Mouse (Mus musculus) heart, embryonic 13.5 days (tissue): Measurements from ENCODE around the gene Ccdc142. TPM values are rescaled to one million over a fixed set of nuclear protein-coding genes. Genes with fewer than 3 reads are reported as not detected.

Source experiments
- ATAC-seq: fragments of 200-750 bp; cut with Nextera tagmentation; 2 replicates; pipeline ENCODE4 v1.8.0; 2017; ENCODE audit warnings: moderate TSS enrichment; ENCODE audit not compliant: insufficient number of reproducible peaks, low FRiP score, low TSS enrichment; ENCODE audit errors: extremely low read depth
- H3K27ac ChIP-seq: fragments of 300-500 bp; sonication (generic); replicated peaks from 2 replicates; pipeline ENCODE4 v1.5.1; 2015; ENCODE audit warnings: moderate library complexity, mild to moderate bottlenecking, inconsistent platforms
- H3K27me3 ChIP-seq: fragments of 300-500 bp; sonication (generic); replicated peaks from 2 replicates; pipeline ENCODE4 v1.6.1; 2015; ENCODE audit warnings: mild to moderate bottlenecking, inconsistent platforms
- H3K36me3 ChIP-seq: fragments of 300-500 bp; sonication (generic); 2 replicates; pipeline ENCODE4 v1.6.1; 2015; ENCODE audit warnings: mild to moderate bottlenecking, inconsistent platforms
- H3K4me1 ChIP-seq: fragments of 300-500 bp; sonication (generic); 2 replicates; pipeline ENCODE4 v1.6.1; 2015; ENCODE audit warnings: inconsistent platforms
- H3K4me2 ChIP-seq: fragments of 300-500 bp; sonication (generic); 2 replicates; pipeline ENCODE4 v1.6.1; 2015; ENCODE audit warnings: inconsistent platforms, mild to moderate bottlenecking, moderate library complexity
- H3K4me3 ChIP-seq: fragments of 300-500 bp; sonication (generic); 2 replicates; pipeline ENCODE4 v1.5.1; 2015; ENCODE audit warnings: moderate library complexity, mild to moderate bottlenecking, inconsistent platforms
- H3K9ac ChIP-seq: fragments of 300-500 bp; sonication (generic); 2 replicates; pipeline ENCODE4 v1.6.1; 2015; ENCODE audit warnings: inconsistent platforms, mild to moderate bottlenecking, moderate library complexity
- H3K9me3 ChIP-seq: fragments of 300-500 bp; sonication (generic); 2 replicates; pipeline ENCODE4 v1.6.1; 2016; ENCODE audit warnings: inconsistent platforms
- WGBS: fragments of 180-500 bp; shearing (Covaris S2); methylation state at CpG from one replicate; pipeline ENCODE4 v1.1.7; 2015; ENCODE audit warnings: mixed read lengths; 5-methylcytosine and 5-hydroxymethylcytosine counted together
- polyA plus RNA-seq: library from polyadenylated mRNA; unstranded; fragments of >200 nt; fragmentation: Nextera tagmentation; extraction: Ambion mirVana; gene quantifications from 2 replicates; pipeline ENCODE4 v1.2.1, GENCODE M21; 2015

Ccdc142 gene
- polyA plus RNA-seq, 1 experiment from 2014 or later = 1.5 TPM

- Histone ChIP-seq H3K4me3 (peak overlapping the region; percentile 43), H3K27ac (no peak overlapping the region), H3K4me1 (peaks cover 28% of the 10 kb centered on the region), H3K9me3 (no peaks in the 10 kb centered on the region), H3K9ac (no peak overlapping the region), H3K27me3 (peaks cover 100% of the 10 kb centered on the region), H3K36me3 (no peaks in the 10 kb centered on the region), H3K4me2 (peak overlapping the region; percentile 61)
- ATAC-seq = no peak
- WGBS = 3% methylated on average over 67 of the region's 69 CpGs
Measured at GRCm38 (mm10) chr6:83069488-83070246, 31.7 kb upstream of the Ccdc142 start.

GRCm38 (mm10) chr6:83070247-83070310, 31.3 kb upstream of the Ccdc142 start, which contains the start of gene Tlx2:
Gene Tlx2 (minus strand): TSS chr6:83070293.
- no peaks in the 10 kb centered on the region for H3K36me3 ChIP-seq
- no peak for ATAC-seq
- no peak within 1 kb of the TSS for H3K27ac ChIP-seq
- 0 out of 2 replicates have a peak within 1 kb of the TSS, but pooled peaks have one; percentile 40 for H3K9ac ChIP-seq
- H3K4me1 ChIP-seq = peaks cover 28% of the 10 kb centered on the region
- H3K9me3 ChIP-seq = no peaks in the 10 kb centered on the region
- H3K4me2 ChIP-seq = peak within 1 kb of the TSS; percentile 61
- peak within 1 kb of the TSS; percentile 43 for H3K4me3 ChIP-seq
- 0% methylated on average over 10 of the region's 10 CpGs for WGBS
- H3K27me3 ChIP-seq = peaks cover 100% of the 10 kb centered on the region

- Histone ChIP-seq H3K27me3 (peaks cover 100% of the 10 kb centered on the region), H3K36me3 (no peaks in the 10 kb centered on the region), H3K27ac (no peak overlapping the region), H3K4me2 (peak overlapping the region; percentile 47), H3K9me3 (no peaks in the 10 kb centered on the region), H3K4me1 (peaks cover 28% of the 10 kb centered on the region), H3K9ac (no peak overlapping the region), H3K4me3 (peak overlapping the region; percentile 43)
- under 1% methylated on average over 55 of the region's 58 CpGs for WGBS
- no peak for ATAC-seq
Measured at GRCm38 (mm10) chr6:83070311-83071219, 30.8 kb upstream of the Ccdc142 start.

- Histone ChIP-seq H3K4me2 (peak overlapping the region; percentile 20; the same call in 1 of the 2 replicates), H3K4me3 (peak overlapping the region; percentile 43), H3K9me3 (no peaks in the 10 kb centered on the region), H3K27ac (no peak overlapping the region), H3K27me3 (peaks cover 100% of the 10 kb centered on the region), H3K36me3 (no peaks in the 10 kb centered on the region), H3K9ac (no peak overlapping the region), H3K4me1 (peaks cover 28% of the 10 kb centered on the region)
- WGBS = 4% methylated on average over 24 of the region's 24 CpGs
- ATAC-seq = no peak
Measured at GRCm38 (mm10) chr6:83071220-83071619, 30.2 kb upstream of the Ccdc142 start.

- no peak overlapping the region for H3K4me3 ChIP-seq
- ATAC-seq = no peak
- no peak overlapping the region for H3K27ac ChIP-seq
- peaks cover 77% of the 10 kb centered on the region for H3K27me3 ChIP-seq
- H3K4me1 ChIP-seq = peaks cover 25% of the 10 kb centered on the region
- H3K9me3 ChIP-seq = no peaks in the 10 kb centered on the region
- no peak overlapping the region for H3K4me2 ChIP-seq
- no peak overlapping the region for H3K9ac ChIP-seq
- 12% methylated on average over 2 of the region's 2 CpGs for WGBS
- peaks cover 3% of the 10 kb centered on the region for H3K36me3 ChIP-seq
Measured at GRCm38 (mm10) chr6:83074979-83075378, 26.4 kb upstream of the Ccdc142 start.

- Histone ChIP-seq H3K27me3 (peaks cover 61% of the 10 kb centered on the region), H3K4me2 (peak within 1 kb of the TSS; percentile 100), H3K27ac (peak within 1 kb of the TSS; percentile 72), H3K9ac (peak within 1 kb of the TSS; percentile 92), H3K36me3 (peaks cover 29% of the 10 kb centered on the region), H3K4me1 (peaks cover 14% of the 10 kb centered on the region), H3K9me3 (no peaks in the 10 kb centered on the region), H3K4me3 (peak within 1 kb of the TSS; percentile 80)
- ATAC-seq = peak; percentile 84
- under 1% methylated on average over 54 of the region's 54 CpGs for WGBS
Measured at GRCm38 (mm10) chr6:83077630-83078323, 23.6 kb upstream of the Ccdc142 start, which contains the start of gene Pcgf1. Gene Pcgf1 (plus strand): TSS chr6:83077869.

- WGBS = 0% methylated on average over 46 of the region's 46 CpGs
Measured at GRCm38 (mm10) chr6:83078324-83078858, 23.0 kb upstream of the Ccdc142 start.

GRCm38 (mm10) chr6:83080210-83080609, 21.2 kb upstream of the Ccdc142 start:
- Histone ChIP-seq H3K4me1 (peaks cover 14% of the 10 kb centered on the region), H3K9ac (no peak overlapping the region), H3K27me3 (peaks cover 61% of the 10 kb centered on the region), H3K4me2 (no peak overlapping the region), H3K9me3 (no peaks in the 10 kb centered on the region), H3K4me3 (no peak overlapping the region), H3K27ac (no peak overlapping the region), H3K36me3 (peaks cover 29% of the 10 kb centered on the region)
- no peak for ATAC-seq
- 91% methylated on average over 5 of the region's 5 CpGs for WGBS

More at GRCm38 (mm10) chr6:83078324-83078858, 23.0 kb upstream of the Ccdc142 start:
- peaks cover 61% of the 10 kb centered on the region for H3K27me3 ChIP-seq
- H3K4me2 ChIP-seq = peak overlapping the region; percentile 100
- H3K4me1 ChIP-seq = peaks cover 14% of the 10 kb centered on the region
- no peaks in the 10 kb centered on the region for H3K9me3 ChIP-seq
- H3K9ac ChIP-seq = peak overlapping the region; percentile 92
- H3K36me3 ChIP-seq = peaks cover 29% of the 10 kb centered on the region
- peak overlapping the region; percentile 72 for H3K27ac ChIP-seq
- ATAC-seq = peak; percentile 84
- peak overlapping the region; percentile 80 for H3K4me3 ChIP-seq

- WGBS = 15% methylated on average over 5 of the region's 5 CpGs
- peaks cover 69% of the 10 kb centered on the region for H3K27me3 ChIP-seq
Measured at GRCm38 (mm10) chr6:83083497-83083896, 17.9 kb upstream of the Ccdc142 start.

GRCm38 (mm10) chr6:83084477-83084876, 16.9 kb upstream of the Ccdc142 start:
- peaks cover 79% of the 10 kb centered on the region for H3K27me3 ChIP-seq
- peaks cover 29% of the 10 kb centered on the region for H3K36me3 ChIP-seq
- peaks cover 22% of the 10 kb centered on the region for H3K4me1 ChIP-seq
- no peak overlapping the region for H3K4me3 ChIP-seq
- H3K4me2 ChIP-seq = no peak overlapping the region
- WGBS = 10% methylated on average over 6 of the region's 6 CpGs
- no peak overlapping the region for H3K9ac ChIP-seq
- H3K27ac ChIP-seq = no peak overlapping the region
- no peak for ATAC-seq
- no peaks in the 10 kb centered on the region for H3K9me3 ChIP-seq

More at GRCm38 (mm10) chr6:83083497-83083896, 17.9 kb upstream of the Ccdc142 start:
- H3K36me3 ChIP-seq = peaks cover 29% of the 10 kb centered on the region
- H3K4me1 ChIP-seq = peaks cover 31% of the 10 kb centered on the region
- no peak for ATAC-seq
- H3K4me3 ChIP-seq = no peak overlapping the region
- no peak overlapping the region for H3K4me2 ChIP-seq
- H3K9ac ChIP-seq = no peak overlapping the region
- no peak overlapping the region for H3K27ac ChIP-seq
- H3K9me3 ChIP-seq = no peaks in the 10 kb centered on the region
